Mouse (Mus musculus) MEL (cell line): ENCODE data around the gene Tgm3. TPM values are rescaled to one million over a fixed set of nuclear protein-coding genes. Genes with fewer than 3 reads are reported as not detected.

Experiments used
- DNase-seq: peaks from one replicate; pipeline ENCODE4 v3.0.0; 2011; ENCODE audit warnings: low read depth, low spot score
- H3K27ac ChIP-seq: 2 replicates; pipeline ENCODE4 v1.5.1; 2012; ENCODE audit warnings: low read depth, mild to moderate bottlenecking, control low read depth, low read length, moderate library complexity; ENCODE audit not compliant: control insufficient read depth
- H3K27me3 ChIP-seq, 2 experiments: fragments of 150-350 bp in 1 of 2; sonication (generic) in 1 of 2; 2 replicates each; pipeline ENCODE4 v1.6.1; 2012; ENCODE audit warnings: low read length in 2 of 2, mild to moderate bottlenecking in 2 of 2, improper control_type of control experiment in 1 of 2, moderate library complexity in 1 of 2; ENCODE audit not compliant: insufficient read depth in 2 of 2, control insufficient read depth in 1 of 2
- H3K36me3 ChIP-seq, 2 experiments: 2 replicates each; pipeline ENCODE4 v1.6.1; 2012 to 2014; ENCODE audit warnings: low read length in 2 of 2, improper control_type of control experiment in 1 of 2, inconsistent platforms in 1 of 2, mild to moderate bottlenecking in 1 of 2; ENCODE audit not compliant: insufficient read depth in 2 of 2, control insufficient read depth in 1 of 2
- H3K4me1 ChIP-seq, 2 experiments: fragments of 150-350 bp in 1 of 2; sonication (generic) in 1 of 2; 2 replicates each; pipeline ENCODE4 v1.6.1; 2012; ENCODE audit warnings: low read length in 2 of 2, improper control_type of control experiment in 1 of 2, mild to moderate bottlenecking in 1 of 2; ENCODE audit not compliant: insufficient read depth in 2 of 2, control insufficient read depth in 1 of 2
- H3K4me3 ChIP-seq, 2 experiments: fragments of 150-350 bp in 1 of 2; sonication (generic) in 1 of 2; 2 replicates each; pipeline ENCODE4 v1.5.1; 2012; ENCODE audit warnings: low read depth in 2 of 2, low read length in 2 of 2, mild to moderate bottlenecking in 2 of 2, moderate library complexity in 2 of 2, control low read depth in 1 of 2, improper control_type of control experiment in 1 of 2; ENCODE audit not compliant: control insufficient read depth in 1 of 2, insufficient read depth in 1 of 2
- H3K79me2 ChIP-seq: 2 replicates; pipeline ENCODE4 v1.6.1; 2012; ENCODE audit warnings: mild to moderate bottlenecking, low read length, moderate library complexity; ENCODE audit not compliant: control insufficient read depth, poor library complexity, insufficient read depth
- H3K9ac ChIP-seq: 2 replicates; pipeline ENCODE4 v1.6.1; 2012; ENCODE audit warnings: low read depth, mild to moderate bottlenecking, control low read depth, low read length, moderate library complexity; ENCODE audit not compliant: control insufficient read depth, poor library complexity, severe bottlenecking
- H3K9me3 ChIP-seq: fragments of 150-350 bp; sonication (generic); replicated peaks from 2 replicates; pipeline ENCODE4 v1.6.1; 2012; ENCODE audit warnings: mild to moderate bottlenecking, low read length, improper control_type of control experiment, moderate library complexity; ENCODE audit not compliant: insufficient read depth
- CHD2 ChIP-seq: IDR thresholded peaks from 2 replicates; pipeline ENCODE4 v1.6.1; 2011; ENCODE audit warnings: low read length, improper control_type of control experiment
- EP300 ChIP-seq, 2 experiments: IDR thresholded peaks; 2 replicates each; pipeline ENCODE4 v1.6.1; 2011; ENCODE audit warnings: improper control_type of control experiment in 2 of 2, low read length in 2 of 2, low read depth in 1 of 2, mild to moderate bottlenecking in 1 of 2
- ETS1 ChIP-seq: IDR thresholded peaks from 2 replicates; pipeline ENCODE4 v1.6.1; 2012; ENCODE audit warnings: low read depth, mild to moderate bottlenecking, inconsistent platforms, low read length, improper control_type of control experiment, moderate library complexity
- GABPA ChIP-seq: IDR thresholded peaks from 2 replicates; pipeline ENCODE4 v1.6.1; 2012; ENCODE audit warnings: low read depth, mild to moderate bottlenecking, inconsistent platforms, low read length, improper control_type of control experiment, moderate library complexity
- GATA1 ChIP-seq: IDR thresholded peaks from 2 replicates; pipeline ENCODE4 v1.6.1; 2011; ENCODE audit warnings: low read depth, low read length, improper control_type of control experiment
- JUND ChIP-seq: IDR thresholded peaks from 2 replicates; pipeline ENCODE4 v1.6.1; 2011; ENCODE audit warnings: low read depth, mild to moderate bottlenecking, improper control_type of control experiment, low read length
- KAT2A ChIP-seq: conservative IDR thresholded peaks from 2 replicates; pipeline ENCODE4 v1.6.1; 2012; ENCODE audit warnings: low read depth, low read length, improper control_type of control experiment, inconsistent platforms
- MAX ChIP-seq: IDR thresholded peaks from 2 replicates; pipeline ENCODE4 v1.6.1; 2011; ENCODE audit warnings: low read length, improper control_type of control experiment
- MAZ ChIP-seq: IDR thresholded peaks from 2 replicates; pipeline ENCODE4 v1.6.1; 2012; ENCODE audit warnings: low read depth, mild to moderate bottlenecking, inconsistent platforms, low read length, improper control_type of control experiment
- MYC ChIP-seq: IDR thresholded peaks from 2 replicates; pipeline ENCODE4 v1.6.1; 2011; ENCODE audit warnings: low read depth, mild to moderate bottlenecking, low read length, improper control_type of control experiment, moderate library complexity
- NELFE ChIP-seq: IDR thresholded peaks from 2 replicates; pipeline ENCODE4 v1.6.1; 2011; ENCODE audit warnings: low read depth, low read length, improper control_type of control experiment
- POLR2AphosphoS2 ChIP-seq: IDR thresholded peaks from 2 replicates; pipeline ENCODE4 v1.6.1; 2011; ENCODE audit warnings: low read length, improper control_type of control experiment
- POLR2AphosphoS5 ChIP-seq: IDR thresholded peaks from 2 replicates; pipeline ENCODE4 v1.6.1; 2012; ENCODE audit warnings: low read depth, borderline replicate concordance, mild to moderate bottlenecking, inconsistent platforms, low read length, moderate library complexity, mixed read lengths
- RCOR1 ChIP-seq: IDR thresholded peaks from 2 replicates; pipeline ENCODE4 v1.6.1; 2012; ENCODE audit warnings: low read depth, mild to moderate bottlenecking, inconsistent platforms, low read length, improper control_type of control experiment
- SIN3A ChIP-seq: IDR thresholded peaks from 2 replicates; pipeline ENCODE4 v1.6.1; 2012; ENCODE audit warnings: low read length, improper control_type of control experiment, inconsistent platforms
- TAL1 ChIP-seq: IDR thresholded peaks from 2 replicates; pipeline ENCODE4 v1.6.1; 2012; ENCODE audit warnings: mild to moderate bottlenecking, inconsistent platforms, low read length, moderate library complexity, mixed read lengths
- ZC3H11A ChIP-seq: IDR thresholded peaks from 2 replicates; pipeline ENCODE4 v1.6.1; 2012; ENCODE audit warnings: low read depth, mild to moderate bottlenecking, inconsistent platforms, low read length, improper control_type of control experiment
- ZKSCAN1 ChIP-seq: IDR thresholded peaks from 2 replicates; pipeline ENCODE4 v1.6.1; 2012; ENCODE audit warnings: low read depth, mild to moderate bottlenecking, inconsistent platforms, low read length, improper control_type of control experiment, moderate library complexity
- ZMIZ1 ChIP-seq: IDR thresholded peaks from 2 replicates; pipeline ENCODE4 v1.6.1; 2012; ENCODE audit warnings: low read depth, mild to moderate bottlenecking, inconsistent platforms, low read length, improper control_type of control experiment, moderate library complexity
- polyA plus RNA-seq, 2 experiments: library from polyadenylated mRNA; stranded (reverse) in 1 of 2; unstranded in 1 of 2; fragments of >175 nt in 1 of 2; fragments of >200 nt in 1 of 2; gene quantifications; 2 replicates each; pipeline versions ENCODE4 v1.2.1 to v1.2.4; 2012; ENCODE audit warnings: low replicate concordance in 2 of 2, low read depth in 1 of 2; ENCODE audit not compliant: insufficient read length in 2 of 2, insufficient read depth in 1 of 2, missing spikeins in 1 of 2
- total RNA-seq: library from RNA; depleted of rRNA; stranded (reverse); fragments of 300-350 nt; gene quantifications from 2 replicates; pipeline ENCODE4 v1.2.3, GENCODE M21; 2012

Tgm3 gene
- total and polyA plus RNA-seq, 3 experiments, result not detected

DNA sequence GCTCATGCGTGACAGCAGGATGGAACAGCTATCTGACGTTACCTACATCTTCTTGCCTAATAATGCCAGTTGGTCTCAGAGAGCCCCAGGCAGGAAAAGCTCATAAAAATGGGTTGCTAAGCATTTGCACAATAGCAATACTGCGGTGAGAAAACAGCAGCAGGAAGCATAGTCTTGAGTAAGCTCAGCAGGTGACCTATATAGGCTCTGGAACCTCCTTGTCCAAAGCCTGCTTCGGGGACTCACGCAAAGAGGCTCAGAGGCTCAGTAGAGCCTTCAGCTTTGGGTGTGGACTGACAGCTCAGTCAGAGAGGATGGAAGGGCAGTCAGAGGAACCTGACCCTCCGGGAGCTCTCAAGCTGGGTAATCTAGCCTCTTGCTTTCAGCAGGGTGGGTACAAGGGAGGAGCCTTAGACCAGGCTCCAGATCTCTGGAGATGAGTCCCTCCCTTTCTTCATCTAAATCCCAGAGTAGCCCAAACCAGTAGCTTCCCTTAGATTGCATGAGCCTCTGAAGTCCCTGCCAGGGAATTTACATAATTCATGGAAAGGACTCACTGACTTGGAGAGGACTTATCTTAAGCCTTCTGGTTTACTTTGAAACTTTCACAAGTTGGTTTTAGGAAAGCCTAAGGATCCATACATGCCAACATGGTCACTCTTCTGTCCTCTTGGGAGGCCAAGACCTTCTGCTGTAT lies 28.2 kb downstream of the Tgm3 start:
- no peak overlapping the region for H3K27ac ChIP-seq
- H3K9ac ChIP-seq, result no peak overlapping the region
- no peak for TF ChIP-seq POLR2AphosphoS5
- no peak for TF ChIP-seq MYC
- no peak for TF ChIP-seq MAX
- TF ChIP-seq CHD2, result no peak
- TF ChIP-seq ZC3H11A, result no peak
- TF ChIP-seq GABPA, result no peak
- TF ChIP-seq JUND, result no peak
- no peak for TF ChIP-seq SIN3A
- no peak for TF ChIP-seq RCOR1
- no peak for TF ChIP-seq EP300 (IDR thresholded peaks at IDR 0.05; ENCODE audit: low read depth in 1 of 2, low read length in 2 of 2)
- TF ChIP-seq GATA1, result no peak
- TF ChIP-seq ZKSCAN1, result no peak
- no peak for TF ChIP-seq ETS1
- TF ChIP-seq ZMIZ1, result no peak
- no peak for TF ChIP-seq MAZ
- no peak for TF ChIP-seq KAT2A
- no peak for TF ChIP-seq TAL1
- TF ChIP-seq NELFE, result no peak
- no peaks in the 10 kb centered on the region for H3K4me1 ChIP-seq
- no peak for DNase-seq
- H3K36me3 ChIP-seq, result no peaks in the 10 kb centered on the region
- peaks cover 3 to 6% of the 10 kb centered on the region in 2 experiments; a peak in 3 of 4 replicates for H3K27me3 ChIP-seq
- H3K79me2 ChIP-seq, result no peaks in the 10 kb centered on the region
- H3K9me3 ChIP-seq, result no peaks in the 10 kb centered on the region
- H3K4me3 ChIP-seq, result no peak overlapping the region

DNA sequence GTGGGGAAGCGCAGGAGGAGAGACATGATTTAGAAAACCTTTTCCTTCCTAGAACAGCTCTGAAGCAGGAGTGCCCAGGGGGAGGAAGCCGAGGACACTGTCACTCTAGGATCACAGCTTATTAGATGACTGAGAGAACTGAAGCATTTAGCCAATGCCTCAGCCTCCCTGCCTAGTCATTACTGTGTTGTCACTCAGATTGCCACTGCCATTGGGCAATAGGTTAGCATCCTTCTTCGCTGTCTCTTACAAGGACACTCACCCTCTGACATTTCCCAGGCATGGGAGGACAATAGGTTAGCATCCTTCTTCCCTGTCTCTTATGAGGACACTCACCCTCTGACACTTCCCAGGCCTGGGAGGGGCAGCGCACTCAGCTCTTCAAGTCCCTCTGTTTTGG lies 31.7 kb downstream of the Tgm3 start:
- Histone ChIP-seq H3K27me3 (peaks cover 0 to 2% of the 10 kb centered on the region in 2 experiments; a peak in 2 of 4 replicates), H3K36me3 (no peaks in the 10 kb centered on the region), H3K4me3 (no peak overlapping the region), H3K27ac (no peak overlapping the region), H3K9me3 (no peaks in the 10 kb centered on the region), H3K79me2 (no peaks in the 10 kb centered on the region), H3K9ac (no peak overlapping the region), H3K4me1 (no peaks in the 10 kb centered on the region)
- TF ChIP-seq POLR2AphosphoS2 (no peak), MAZ (no peak)
- DNase-seq, result no peak
